Mouse (Mus musculus) neural tube, embryonic 14.5 days (tissue): Measurements from ENCODE around the gene Nacad. TPM values are rescaled to one million over a fixed set of nuclear protein-coding genes. Genes with fewer than 3 reads are reported as not detected.

Source experiments
- ATAC-seq: fragments of 200-750 bp; cut with Nextera tagmentation; 2 replicates; pipeline ENCODE4 v1.8.0; 2017; ENCODE audit warnings: low read depth, mild to moderate bottlenecking, moderate TSS enrichment, moderate library complexity
- H3K27ac ChIP-seq: fragments of 300-500 bp; sonication (generic); 2 replicates; pipeline ENCODE4 v1.5.1; 2014; ENCODE audit warnings: low read depth, mild to moderate bottlenecking, control low read depth, low read length, moderate library complexity, mixed read lengths
- H3K27me3 ChIP-seq: fragments of 300-500 bp; sonication (generic); 2 replicates; pipeline ENCODE4 v1.6.1; 2014; ENCODE audit warnings: low read length; ENCODE audit not compliant: control insufficient read depth, insufficient read depth
- H3K36me3 ChIP-seq: fragments of 300-500 bp; sonication (generic); 2 replicates; pipeline ENCODE4 v1.6.1; 2014; ENCODE audit warnings: low read length, mixed read lengths; ENCODE audit not compliant: control insufficient read depth, insufficient read depth
- H3K4me1 ChIP-seq: fragments of 300-500 bp; sonication (generic); 2 replicates; pipeline ENCODE4 v1.6.1; 2014; ENCODE audit warnings: low read length; ENCODE audit not compliant: control insufficient read depth, insufficient read depth
- H3K4me2 ChIP-seq: fragments of 300-500 bp; sonication (generic); 2 replicates; pipeline ENCODE4 v1.6.1; 2014; ENCODE audit warnings: mild to moderate bottlenecking, low read depth, low read length, control low read depth
- H3K4me3 ChIP-seq: fragments of 300-500 bp; sonication (generic); 2 replicates; pipeline ENCODE4 v1.5.1; 2014; ENCODE audit warnings: low read depth, low read length, control low read depth, mixed read lengths
- H3K9ac ChIP-seq: fragments of 300-500 bp; sonication (generic); replicated peaks from 2 replicates; pipeline ENCODE4 v1.6.1; 2014; ENCODE audit warnings: low read depth, mild to moderate bottlenecking, control low read depth, low read length, mixed read lengths
- H3K9me3 ChIP-seq: fragments of 300-500 bp; sonication (generic); 2 replicates; pipeline ENCODE4 v1.6.1; 2016; ENCODE audit warnings: low read length; ENCODE audit not compliant: control insufficient read depth
- WGBS: fragments of 180-500 bp; shearing (Covaris S2); extraction: QIAGEN DNeasy Blood & Tissue Kit; methylation state at CpG from one replicate; pipeline ENCODE4 v1.1.7; 2014; 5-methylcytosine and 5-hydroxymethylcytosine counted together
- polyA plus RNA-seq: library from polyadenylated mRNA; unstranded; fragments of >200 nt; fragmentation: Nextera tagmentation; extraction: Ambion mirVana; gene quantifications from 2 replicates; pipeline ENCODE4 v1.2.1, GENCODE M21; 2014

The Nacad gene
- polyA plus RNA-seq, 1 experiment from 2014 or later, result 77.6 TPM

GRCm38 (mm10) chr11:6599831-6600230, 6.0 kb downstream of the Nacad start:
- peak; percentile 15; the same call in 1 of the 2 replicates for ATAC-seq
- Histone ChIP-seq H3K36me3 (peaks cover 35% of the 10 kb centered on the region), H3K4me2 (peak overlapping the region; percentile 50; the same call in 1 of the 2 replicates), H3K27ac (peak overlapping the region; percentile 78), H3K4me1 (peaks cover 52% of the 10 kb centered on the region), H3K4me3 (no peak overlapping the region), H3K9me3 (no peaks in the 10 kb centered on the region), H3K9ac (no peak overlapping the region), H3K27me3 (no peaks in the 10 kb centered on the region)
- WGBS, result 76% methylated on average over 6 of the region's 6 CpGs

GRCm38 (mm10) chr11:6599011-6599681, 6.7 kb downstream of the Nacad start:
- Histone ChIP-seq H3K9me3 (no peaks in the 10 kb centered on the region), H3K4me2 (peak overlapping the region; percentile 50), H3K4me1 (peaks cover 46% of the 10 kb centered on the region), H3K36me3 (peaks cover 39% of the 10 kb centered on the region), H3K4me3 (peak overlapping the region; percentile 18; the same call in 1 of the 2 replicates), H3K27ac (peak overlapping the region; percentile 78), H3K9ac (peak overlapping the region; percentile 52), H3K27me3 (no peaks in the 10 kb centered on the region)
- 8% methylated on average over 22 of the region's 27 CpGs for WGBS
- ATAC-seq, result peak; percentile 32

- Histone ChIP-seq H3K4me3 (0 out of 2 replicates have a peak overlapping the region, but pooled peaks have one; percentile 18), H3K27ac (peak overlapping the region; percentile 78), H3K27me3 (no peaks in the 10 kb centered on the region), H3K9me3 (no peaks in the 10 kb centered on the region), H3K36me3 (peaks cover 39% of the 10 kb centered on the region), H3K9ac (peak overlapping the region; percentile 52), H3K4me2 (peak overlapping the region; percentile 50), H3K4me1 (peaks cover 38% of the 10 kb centered on the region)
- ATAC-seq, result peak; percentile 3; the same call in 1 of the 2 replicates
- WGBS, result 61% methylated on average over 19 of the region's 19 CpGs
Observed at GRCm38 (mm10) chr11:6598191-6598889, 7.5 kb downstream of the Nacad start.

DNA sequence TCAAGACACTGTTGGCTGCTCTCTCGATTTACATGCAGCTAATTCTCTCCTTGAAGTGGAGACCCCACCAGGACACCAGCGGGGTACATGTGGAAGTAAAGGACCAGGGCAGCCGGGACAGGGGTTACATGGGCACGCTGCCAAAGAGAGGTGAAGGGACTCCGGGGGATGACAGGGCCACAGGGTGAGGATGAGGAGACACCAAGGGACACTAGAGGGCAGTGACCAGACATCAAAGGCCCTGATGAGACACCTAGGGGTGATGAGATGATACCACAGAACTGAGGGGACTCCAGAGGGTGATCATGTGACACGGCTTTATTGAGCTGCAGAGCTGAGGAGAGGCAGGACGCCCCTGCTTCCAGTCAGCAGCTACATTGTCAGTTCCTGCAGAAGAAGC, 8.3 kb downstream of the Nacad start:
- H3K9ac ChIP-seq, result no peak overlapping the region
- H3K9me3 ChIP-seq, result no peaks in the 10 kb centered on the region
- no peak overlapping the region for H3K4me3 ChIP-seq
- H3K27ac ChIP-seq, result peak overlapping the region; percentile 78
- H3K4me1 ChIP-seq, result peaks cover 31% of the 10 kb centered on the region
- 61% methylated on average over 7 of the region's 7 CpGs for WGBS
- no peak overlapping the region for H3K4me2 ChIP-seq
- ATAC-seq, result 0 out of 2 replicates have a peak, but pooled peaks have one; percentile 0
- H3K36me3 ChIP-seq, result peaks cover 38% of the 10 kb centered on the region
- no peaks in the 10 kb centered on the region for H3K27me3 ChIP-seq

DNA sequence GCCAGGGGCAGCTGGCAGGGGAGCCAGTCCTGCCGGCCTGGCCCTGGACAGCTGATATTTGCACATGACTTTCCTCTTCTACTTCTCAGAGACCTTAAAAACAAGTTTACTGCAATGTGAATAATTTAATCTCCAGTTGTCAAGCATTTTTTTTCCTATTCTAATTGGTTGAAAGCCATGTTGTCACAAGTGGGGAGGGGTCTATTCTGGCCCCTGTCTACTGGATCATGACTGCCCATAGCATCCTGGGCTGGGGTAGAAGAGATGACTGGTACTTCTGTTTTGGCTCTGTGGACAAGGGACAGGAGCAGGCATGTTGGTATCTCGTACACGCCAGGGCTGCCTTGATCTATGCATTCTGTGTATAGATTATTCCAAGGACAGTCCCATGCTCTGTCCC, 9.2 kb downstream of the Nacad start:
- H3K27ac ChIP-seq, result no peak overlapping the region
- no peak overlapping the region for H3K4me2 ChIP-seq
- no peak overlapping the region for H3K9ac ChIP-seq
- peaks cover 27% of the 10 kb centered on the region for H3K4me1 ChIP-seq
- H3K9me3 ChIP-seq, result no peaks in the 10 kb centered on the region
- no peaks in the 10 kb centered on the region for H3K27me3 ChIP-seq
- WGBS, result 92% methylated on average over 3 of the region's 3 CpGs
- ATAC-seq, result no peak
- H3K4me3 ChIP-seq, result no peak overlapping the region
- peaks cover 39% of the 10 kb centered on the region for H3K36me3 ChIP-seq

GRCm38 (mm10) chr11:6596205-6596604, 9.6 kb downstream of the Nacad start:
- 97% methylated on average over 6 of the region's 6 CpGs for WGBS
- Histone ChIP-seq H3K36me3 (peaks cover 37% of the 10 kb centered on the region), H3K9me3 (no peaks in the 10 kb centered on the region), H3K4me1 (peaks cover 27% of the 10 kb centered on the region), H3K9ac (no peak overlapping the region), H3K4me2 (no peak overlapping the region), H3K27ac (no peak overlapping the region), H3K4me3 (no peak overlapping the region), H3K27me3 (no peaks in the 10 kb centered on the region)
- no peak for ATAC-seq

DNA sequence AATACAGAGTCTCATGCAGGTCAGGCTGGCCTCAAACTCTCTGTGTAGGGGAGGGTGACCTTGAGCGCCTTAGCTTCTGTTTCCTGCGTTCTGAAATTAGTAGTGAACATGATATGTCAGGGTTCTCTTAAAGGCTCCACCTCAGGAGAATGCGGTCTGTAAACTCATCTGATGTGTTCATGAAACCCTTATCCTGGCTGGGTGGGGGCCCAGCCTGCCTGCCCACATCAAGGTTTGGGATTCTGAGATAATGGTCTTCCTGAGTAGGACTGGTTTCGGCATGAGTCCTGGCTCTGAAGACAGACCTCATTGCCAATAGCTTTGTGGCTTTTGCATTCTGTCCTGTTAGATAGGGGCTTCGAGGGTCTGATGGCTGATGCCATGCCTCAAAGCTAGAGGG, 10.5 kb downstream of the Nacad start:
- Histone ChIP-seq H3K4me3 (no peak overlapping the region), H3K36me3 (peaks cover 32% of the 10 kb centered on the region), H3K4me1 (peaks cover 25% of the 10 kb centered on the region), H3K4me2 (no peak overlapping the region), H3K27ac (no peak overlapping the region), H3K9ac (no peak overlapping the region), H3K27me3 (no peaks in the 10 kb centered on the region), H3K9me3 (no peaks in the 10 kb centered on the region)
- 96% methylated on average over 5 of the region's 5 CpGs for WGBS
- ATAC-seq, result no peak

DNA sequence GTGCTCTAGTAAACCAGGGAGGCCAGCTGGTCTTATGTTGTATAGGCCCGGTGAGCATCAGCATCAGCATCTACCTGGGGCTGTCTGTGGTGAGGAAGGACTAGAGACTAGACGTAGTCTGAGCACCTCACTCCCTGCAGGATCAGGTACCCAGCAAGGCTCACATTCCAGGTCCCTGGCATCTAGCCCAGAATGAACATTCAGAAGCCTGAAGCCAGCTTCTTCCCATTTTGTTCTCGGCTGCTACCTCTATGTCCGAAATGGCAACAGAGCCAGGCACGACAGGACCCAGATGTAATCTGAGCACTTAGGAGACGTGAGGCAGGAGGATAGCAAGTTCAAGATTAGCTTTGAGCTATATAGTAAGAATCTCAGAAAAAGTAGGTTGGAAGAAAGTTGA, 11.0 kb downstream of the Nacad start:
- H3K36me3 ChIP-seq, result peaks cover 32% of the 10 kb centered on the region
- 90% methylated on average over 6 of the region's 6 CpGs for WGBS
- H3K27me3 ChIP-seq, result no peaks in the 10 kb centered on the region
- peaks cover 20% of the 10 kb centered on the region for H3K4me1 ChIP-seq
- no peaks in the 10 kb centered on the region for H3K9me3 ChIP-seq
- no peak overlapping the region for H3K27ac ChIP-seq
- ATAC-seq, result no peak
- H3K4me3 ChIP-seq, result no peak overlapping the region
- no peak overlapping the region for H3K9ac ChIP-seq
- H3K4me2 ChIP-seq, result no peak overlapping the region

DNA sequence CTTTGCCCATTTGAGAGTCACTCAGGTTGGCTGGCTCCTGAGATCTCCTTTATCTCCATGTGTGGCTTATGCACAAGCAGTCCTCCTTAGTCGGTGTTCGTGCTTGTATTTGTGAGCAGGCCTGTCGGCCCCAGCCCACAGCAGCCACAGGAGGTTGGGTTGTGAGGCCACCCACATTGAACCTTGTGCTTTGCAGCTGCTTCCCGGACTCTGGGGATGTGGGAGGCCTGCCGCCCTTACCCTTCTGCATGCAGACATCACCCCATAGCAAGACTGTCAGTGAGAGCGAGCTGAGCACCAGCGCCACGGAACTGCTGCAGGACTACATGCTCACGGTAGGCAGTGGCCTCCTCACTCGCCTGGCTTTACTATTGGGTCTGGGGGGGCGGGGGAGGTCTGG, 12.4 kb downstream of the Nacad start:
- H3K36me3 ChIP-seq, result peaks cover 41% of the 10 kb centered on the region
- peaks cover 5% of the 10 kb centered on the region; the same call in 1 of the 2 replicates for H3K4me1 ChIP-seq
- H3K27me3 ChIP-seq, result no peaks in the 10 kb centered on the region
- no peak for ATAC-seq
- no peaks in the 10 kb centered on the region for H3K9me3 ChIP-seq
- H3K9ac ChIP-seq, result no peak overlapping the region
- WGBS, result 73% methylated on average over 11 of the region's 11 CpGs
- H3K4me3 ChIP-seq, result no peak overlapping the region
- H3K27ac ChIP-seq, result no peak overlapping the region
- no peak overlapping the region for H3K4me2 ChIP-seq
